Mouse (Mus musculus) urinary bladder, postnatal 36 days (tissue): Measurements from ENCODE around the gene Schip1.

ENCODE experiments used
- DNase-seq, 2 experiments: peaks; one replicate each; pipeline ENCODE4 v3.0.0; 2022; ENCODE audit warnings: low spot score in 2 of 2, mixed read lengths in 1 of 2

Gene Schip1

DNA sequence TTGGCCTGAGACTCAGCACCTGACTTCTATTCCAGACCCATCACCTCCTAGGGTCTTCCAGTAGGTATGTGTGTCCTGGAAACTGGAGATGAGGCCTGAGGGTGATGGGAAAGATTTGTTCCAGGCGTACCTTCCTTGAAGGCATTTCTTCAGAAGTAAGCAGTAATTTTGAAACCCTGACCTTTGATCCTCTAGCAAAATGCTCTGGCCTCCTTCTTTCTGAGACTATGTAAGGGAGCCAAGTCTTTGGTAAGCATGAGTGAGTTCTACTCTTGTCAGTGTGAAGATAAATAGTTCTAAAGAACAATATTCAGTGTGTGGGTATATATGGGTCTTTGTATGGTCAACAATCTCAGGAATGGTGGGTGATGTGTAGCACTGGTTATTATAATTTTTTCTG, 65.8 kb downstream of the Schip1 start:
- no peak for DNase-seq

DNA sequence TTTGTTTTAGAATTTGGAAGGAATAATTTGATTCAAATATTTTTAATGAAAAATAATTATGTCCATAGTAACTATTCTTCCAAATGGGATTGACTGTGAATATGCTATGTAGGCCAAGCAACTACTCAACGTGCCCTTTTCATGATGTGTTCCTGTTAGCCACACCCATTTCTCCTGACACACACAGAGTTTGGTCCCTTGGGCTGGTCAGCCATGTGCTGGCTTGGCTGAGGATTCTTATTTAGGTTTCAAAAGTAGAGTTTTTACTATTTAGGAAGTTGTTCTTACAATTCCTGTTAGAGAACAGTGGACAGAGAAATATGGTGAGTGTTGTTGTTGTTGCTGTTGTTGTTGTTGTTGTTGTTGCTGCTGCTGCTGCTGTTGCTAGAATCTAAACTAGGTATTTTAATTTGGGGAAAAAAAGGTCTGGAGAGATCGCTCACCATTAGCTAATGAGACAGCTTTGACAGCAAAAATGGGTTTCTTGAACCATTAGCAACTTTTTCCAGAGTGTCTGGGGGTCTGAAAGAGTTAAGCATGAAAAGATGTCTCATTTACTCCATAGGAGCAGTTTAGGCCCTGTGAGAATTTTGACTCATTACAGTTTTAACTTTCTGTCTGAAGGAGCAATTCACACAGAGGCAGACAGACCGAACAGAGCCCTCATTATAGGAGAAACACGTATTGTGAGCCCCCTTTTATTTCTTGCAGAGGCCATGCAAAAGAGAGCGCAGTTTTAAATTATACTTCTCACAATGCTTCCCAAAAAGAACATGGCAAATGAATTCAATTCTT, 74.4 kb downstream of the Schip1 start:
- DNase-seq = no peak

- DNase-seq = no peak
Measured at GRCm38 (mm10) chr3:68150688-68151087, 86.1 kb downstream of the Schip1 start.

GRCm38 (mm10) chr3:68160175-68160574, 95.6 kb downstream of the Schip1 start:
- no peak for DNase-seq

DNA sequence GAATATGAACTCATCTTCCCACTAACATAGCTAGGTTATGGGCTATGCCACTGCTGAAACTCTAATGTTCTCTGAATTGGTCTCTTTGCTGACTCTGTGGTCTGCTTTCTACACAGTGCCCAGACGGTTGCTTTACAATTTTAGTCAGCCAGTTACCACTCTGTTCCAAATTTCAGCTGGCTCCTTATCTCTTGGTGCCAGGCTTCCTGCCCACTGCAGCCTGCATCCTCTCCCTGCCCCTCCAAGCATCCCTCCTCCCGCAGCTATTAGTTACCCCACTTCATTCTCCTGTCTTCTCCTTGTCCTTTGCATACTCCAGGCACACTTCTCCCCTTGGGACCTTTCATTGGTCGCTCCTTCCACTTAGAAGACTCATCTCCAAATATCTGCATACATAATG, 96.2 kb downstream of the Schip1 start:
- DNase-seq = no peak

DNA sequence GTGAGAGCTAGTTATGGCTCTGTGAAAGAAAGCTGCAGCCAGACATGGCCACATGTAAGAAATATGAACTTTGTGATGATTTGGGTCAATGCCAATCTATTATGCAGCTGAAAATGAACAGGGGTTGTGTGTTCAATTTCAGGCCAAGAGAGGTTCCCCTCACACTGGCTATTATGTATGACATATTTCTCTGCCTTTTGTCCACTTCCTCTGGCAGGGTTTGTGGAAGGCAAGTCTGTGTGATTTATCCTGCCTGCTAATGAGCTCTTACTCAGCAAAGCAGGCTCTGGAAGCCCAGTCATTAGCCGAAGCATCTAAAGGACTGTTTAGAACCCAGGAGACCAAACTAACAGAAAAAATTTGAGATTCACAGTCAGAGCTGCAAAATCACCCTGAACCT, 113.6 kb downstream of the Schip1 start:
- DNase-seq = no peak

- DNase-seq = no peak
Measured at GRCm38 (mm10) chr3:68187471-68187870, 122.9 kb downstream of the Schip1 start.

DNA sequence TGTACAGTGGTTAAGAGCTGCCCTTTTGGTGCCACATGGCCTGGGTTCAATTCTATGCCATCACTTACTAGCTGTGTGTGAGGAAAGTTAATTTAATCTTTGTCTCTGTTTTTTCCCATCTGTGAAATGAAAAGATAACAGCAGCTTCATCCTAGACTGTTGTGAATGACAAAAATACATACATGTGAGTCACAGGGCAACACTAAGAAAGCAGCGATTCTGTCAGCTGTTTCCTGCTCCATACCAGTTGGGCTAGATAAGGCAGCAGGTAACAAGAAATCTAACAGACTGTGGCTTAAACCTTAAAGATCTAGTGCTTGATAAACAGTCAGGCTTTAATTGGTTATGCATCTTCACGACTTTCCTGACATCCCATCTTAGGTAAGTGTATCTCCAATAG, 124.5 kb downstream of the Schip1 start:
- no peak for DNase-seq

- no peak for DNase-seq
Measured at GRCm38 (mm10) chr3:68196933-68197332, 132.3 kb downstream of the Schip1 start.

DNA sequence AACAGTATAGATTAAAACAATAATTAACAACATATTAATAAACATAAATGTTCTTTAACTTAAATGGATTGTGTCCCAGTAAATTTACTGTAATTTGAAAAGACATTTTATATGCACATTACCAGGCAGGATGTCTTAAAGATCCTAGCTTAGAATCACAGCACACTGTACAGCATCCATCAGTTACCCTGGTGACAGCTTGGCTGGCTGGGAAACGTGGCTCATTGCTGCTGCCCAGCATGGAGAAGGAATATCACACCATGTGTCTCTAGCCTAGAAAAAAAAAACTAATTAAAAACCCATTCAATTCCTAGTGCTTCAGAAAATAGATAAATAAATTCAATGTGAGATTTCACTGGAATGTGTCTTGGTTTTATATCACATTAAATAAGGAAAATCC, 136.6 kb downstream of the Schip1 start:
- DNase-seq = no peak

DNA sequence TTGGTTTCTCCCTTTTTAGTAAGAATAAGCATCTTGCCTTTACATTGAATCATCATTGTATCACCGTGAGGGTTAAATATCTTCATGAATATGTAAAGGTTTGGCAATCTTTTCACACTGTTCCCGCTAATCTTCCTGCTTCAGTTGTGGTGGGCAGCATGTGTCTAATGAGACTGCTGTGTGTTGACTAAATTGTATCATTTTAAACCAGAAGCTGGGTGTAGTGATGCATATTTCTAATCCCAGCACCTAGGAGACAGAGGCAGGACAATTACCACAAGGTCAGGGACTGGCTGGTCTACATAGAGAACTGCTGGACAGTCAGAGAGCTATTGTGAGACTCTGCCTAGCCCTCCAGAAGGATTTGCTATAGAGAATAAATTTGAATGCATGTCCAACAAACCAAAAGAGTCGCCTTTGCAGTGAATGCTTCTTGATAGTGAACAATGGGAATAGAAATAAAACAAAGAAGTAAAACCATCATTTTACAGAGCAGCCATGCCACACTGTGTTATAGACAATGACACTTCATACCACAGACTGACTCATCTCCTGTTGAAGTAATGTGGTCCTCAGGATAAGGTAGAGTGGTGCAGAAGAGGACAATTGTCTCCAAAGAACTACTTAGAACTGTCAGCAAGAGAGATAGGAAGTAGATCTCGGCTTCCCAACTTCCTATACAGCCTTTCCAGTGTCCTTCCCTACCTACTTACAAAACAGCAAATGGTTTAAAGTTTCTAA, 137.7 kb downstream of the Schip1 start:
- DNase-seq = no peak

GRCm38 (mm10) chr3:68203934-68204467, 139.4 kb downstream of the Schip1 start:
- no peak for DNase-seq

GRCm38 (mm10) chr3:68210422-68210821, 145.8 kb downstream of the Schip1 start:
- DNase-seq = no peak

GRCm38 (mm10) chr3:68221452-68221851, 156.8 kb downstream of the Schip1 start:
- DNase-seq = no peak

DNA sequence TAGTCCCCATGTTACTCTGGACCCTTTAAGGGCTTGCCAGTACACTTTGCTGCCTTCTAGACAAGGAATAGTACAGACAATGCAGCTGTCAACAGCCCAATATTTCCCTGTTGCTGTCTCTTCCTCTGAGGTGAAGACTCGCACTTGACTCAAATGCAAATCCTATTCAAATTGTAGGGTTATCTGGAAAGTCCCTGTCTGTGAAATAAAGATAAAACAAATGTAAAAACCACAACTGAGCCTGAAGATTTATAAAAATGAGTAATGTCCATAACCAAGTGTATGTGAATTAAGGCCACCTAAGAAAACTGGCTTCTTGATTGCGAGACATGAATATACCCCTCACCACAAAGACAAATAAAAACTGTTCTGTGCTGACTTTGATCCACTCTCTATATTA, 175.3 kb downstream of the Schip1 start:
- DNase-seq = no peak

- no peak for DNase-seq
Measured at GRCm38 (mm10) chr3:68243239-68243638, 178.6 kb downstream of the Schip1 start.

DNA sequence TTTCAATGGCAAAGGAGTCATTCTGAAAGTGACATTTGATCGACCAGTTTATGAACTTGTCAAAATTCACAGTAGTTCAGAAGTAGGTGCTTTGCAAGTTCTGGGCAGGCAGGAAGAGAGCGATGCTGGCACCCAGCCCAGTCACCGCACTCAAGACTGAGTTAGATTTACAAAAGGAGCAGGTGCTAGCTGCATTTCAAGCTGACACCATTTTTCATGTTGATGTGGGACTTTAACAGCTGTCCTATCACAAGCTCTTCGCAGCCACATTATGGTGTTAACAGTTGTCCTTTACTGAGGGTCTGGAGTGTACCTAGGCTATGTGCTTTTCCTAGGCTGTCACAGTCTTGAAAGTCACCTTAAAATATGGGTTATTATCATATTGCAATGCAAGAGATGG, 181.6 kb downstream of the Schip1 start:
- no peak for DNase-seq

DNA sequence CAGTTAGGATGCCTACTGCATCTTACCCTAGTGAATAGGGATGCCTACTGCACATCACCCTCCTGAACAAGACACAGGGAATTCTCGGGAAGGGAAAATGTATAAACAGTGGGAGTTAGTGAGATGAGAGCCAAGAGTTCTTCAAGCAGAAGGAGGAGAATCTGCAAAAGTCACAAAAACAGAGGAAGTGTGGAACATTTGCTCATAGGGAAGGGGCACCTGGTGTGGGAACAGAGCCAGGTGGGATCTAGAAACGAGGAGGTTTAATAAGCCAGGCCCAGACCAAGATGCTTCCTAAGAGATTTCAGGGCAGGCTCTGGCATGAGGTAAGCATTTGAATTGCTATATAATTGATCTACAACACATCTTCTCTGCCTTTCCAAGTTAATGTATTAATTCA, 186.0 kb downstream of the Schip1 start:
- DNase-seq = no peak

DNA sequence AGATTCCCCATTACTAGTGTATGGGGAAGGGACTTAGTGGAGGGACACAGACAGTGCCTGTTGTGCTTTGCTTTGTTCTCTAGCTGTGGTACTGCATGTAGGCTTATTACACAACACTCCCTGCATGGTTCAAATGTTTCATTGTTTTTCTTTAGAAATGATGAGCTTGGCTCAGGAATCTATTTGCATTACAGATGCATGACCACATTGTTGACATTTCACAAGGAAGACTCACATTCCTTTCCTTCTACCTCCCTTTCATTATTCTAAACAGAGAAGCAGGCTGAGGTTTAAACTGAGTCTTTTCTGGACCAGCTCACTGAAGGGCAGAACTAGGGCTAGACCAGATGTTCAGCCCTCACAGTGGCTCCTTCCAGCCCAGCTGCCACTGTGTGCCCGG, 187.7 kb downstream of the Schip1 start:
- no peak for DNase-seq

GRCm38 (mm10) chr3:68262304-68262703, 197.7 kb downstream of the Schip1 start:
- DNase-seq = no peak

- no peak for DNase-seq
Measured at GRCm38 (mm10) chr3:68267905-68268304, 203.3 kb downstream of the Schip1 start.

- no peak for DNase-seq
Measured at GRCm38 (mm10) chr3:68269251-68269650, 204.6 kb downstream of the Schip1 start.

GRCm38 (mm10) chr3:68270246-68270645, 205.6 kb downstream of the Schip1 start:
- DNase-seq = no peak
